Mouse (Mus musculus): ENCODE data around the gene Fbxo40.

DNA sequence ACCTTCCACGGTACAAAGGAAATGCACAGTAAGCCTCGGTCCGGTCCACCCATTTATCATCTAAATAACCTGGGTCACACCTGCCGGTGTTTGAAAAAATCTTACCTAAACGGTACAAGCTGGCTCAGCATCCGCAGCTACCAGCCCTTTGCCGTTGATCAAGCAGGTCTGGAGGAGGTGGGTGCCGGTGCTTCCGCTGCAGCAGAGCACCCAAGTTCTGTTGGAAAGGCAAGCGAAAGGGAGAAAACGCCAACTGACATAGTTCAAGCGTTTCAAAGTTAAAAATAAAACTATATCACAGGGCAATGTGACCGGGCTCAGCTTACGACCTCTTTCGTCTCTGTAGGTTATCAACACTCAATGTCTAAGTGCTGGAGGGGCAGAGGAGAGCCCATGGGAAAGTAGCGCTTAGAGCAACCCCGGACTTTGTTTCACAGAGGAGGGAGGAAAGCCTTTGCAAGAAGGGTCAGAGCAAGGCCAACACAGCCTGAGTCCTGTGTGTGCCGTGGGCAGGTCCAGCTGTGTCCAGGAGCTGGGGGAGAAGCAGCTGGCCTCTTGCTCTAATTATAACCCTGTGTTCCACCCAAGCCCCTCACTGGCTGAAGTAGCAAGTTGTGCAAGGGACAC lies at the start of gene Fbxo40:
- no peak for TF ChIP-seq CTCF (IDR thresholded peaks at IDR 0.05; ENCODE audit: extremely low read depth, insufficient read length, insufficient replicate concordance, low read depth, low read length)
- TF ChIP-seq POLR2A (IDR thresholded peaks at IDR 0.05; ENCODE audit: low read depth, low read length), result no peak

Measured in small intestine, adult 2 months (tissue).